Mouse (Mus musculus) hindbrain, embryonic 12.5 days (tissue): ENCODE measurements at regions not wholly inside any gene's neighbourhood (a gene's known extent, or its start where the extent isn't known, plus 50 kb on each side); places are given as distances from the start of the nearest gene placed in this dataset.

ENCODE experiments used
- ATAC-seq: fragments of 200-750 bp; cut with Nextera tagmentation; 2 replicates; pipeline ENCODE4 v1.8.0; 2017; ENCODE audit warnings: moderate TSS enrichment; ENCODE audit not compliant: low FRiP score
- H3K27ac ChIP-seq: fragments of 300-500 bp; sonication (generic); 2 replicates; pipeline ENCODE4 v1.5.1; 2016; ENCODE audit warnings: mild to moderate bottlenecking
- H3K27me3 ChIP-seq: fragments of 300-500 bp; sonication (generic); 2 replicates; pipeline ENCODE4 v1.6.1; 2016; ENCODE audit warnings: mild to moderate bottlenecking
- H3K36me3 ChIP-seq: fragments of 300-500 bp; sonication (generic); 2 replicates; pipeline ENCODE4 v1.6.1; 2016; ENCODE audit warnings: mild to moderate bottlenecking
- H3K4me1 ChIP-seq: fragments of 300-500 bp; sonication (generic); 2 replicates; pipeline ENCODE4 v1.6.1; 2016
- H3K4me2 ChIP-seq: fragments of 300-500 bp; sonication (generic); replicated peaks from 2 replicates; pipeline ENCODE4 v1.6.1; 2016; ENCODE audit warnings: mild to moderate bottlenecking
- H3K4me3 ChIP-seq: fragments of 300-500 bp; sonication (generic); 2 replicates; pipeline ENCODE4 v1.5.1; 2016; ENCODE audit warnings: mild to moderate bottlenecking
- H3K9ac ChIP-seq: fragments of 300-500 bp; sonication (generic); 2 replicates; pipeline ENCODE4 v1.6.1; 2016; ENCODE audit warnings: mild to moderate bottlenecking, moderate library complexity
- H3K9me3 ChIP-seq: fragments of 300-500 bp; sonication (generic); replicated peaks from 2 replicates; pipeline ENCODE4 v1.6.1; 2016; ENCODE audit warnings: mild to moderate bottlenecking
- WGBS: fragments of 180-500 bp; shearing (Covaris S2); methylation state at CpG from one replicate; pipeline ENCODE4 v1.1.7; 2016; 5-methylcytosine and 5-hydroxymethylcytosine counted together

DNA sequence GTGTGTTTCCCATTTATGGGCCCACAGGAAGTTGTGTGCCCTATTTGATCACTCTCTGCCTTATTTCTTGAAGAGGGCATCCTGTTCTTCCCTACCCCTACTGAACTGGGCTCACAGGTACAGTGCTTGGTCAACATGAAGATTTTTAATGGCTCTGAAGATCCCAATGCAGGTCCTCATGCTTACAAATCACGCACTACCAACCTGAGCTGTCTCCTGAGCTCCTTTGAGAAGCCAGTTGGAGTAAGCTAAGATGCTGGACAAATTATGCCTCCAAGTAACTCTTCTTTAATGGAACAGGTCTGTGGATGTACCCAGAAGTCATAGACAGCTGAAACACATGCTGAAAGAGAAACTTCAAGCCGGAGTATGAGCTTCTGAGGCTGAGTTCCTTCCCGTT lies 2889.0 kb upstream of the Gm7489 start:
- 89% methylated on average over 3 of the region's 3 CpGs for whole genome bisulfite sequencing
- no peak overlapping the region for H3K4me2 ChIP-seq
- H3K4me3 ChIP-seq = no peak overlapping the region
- H3K27me3 ChIP-seq = no peaks in the 10 kb centered on the region
- H3K4me1 ChIP-seq = no peaks in the 10 kb centered on the region
- H3K36me3 ChIP-seq = no peaks in the 10 kb centered on the region
- no peaks in the 10 kb centered on the region for H3K9me3 ChIP-seq
- no peak for ATAC-seq
- H3K9ac ChIP-seq = no peak overlapping the region
- H3K27ac ChIP-seq = no peak overlapping the region

DNA sequence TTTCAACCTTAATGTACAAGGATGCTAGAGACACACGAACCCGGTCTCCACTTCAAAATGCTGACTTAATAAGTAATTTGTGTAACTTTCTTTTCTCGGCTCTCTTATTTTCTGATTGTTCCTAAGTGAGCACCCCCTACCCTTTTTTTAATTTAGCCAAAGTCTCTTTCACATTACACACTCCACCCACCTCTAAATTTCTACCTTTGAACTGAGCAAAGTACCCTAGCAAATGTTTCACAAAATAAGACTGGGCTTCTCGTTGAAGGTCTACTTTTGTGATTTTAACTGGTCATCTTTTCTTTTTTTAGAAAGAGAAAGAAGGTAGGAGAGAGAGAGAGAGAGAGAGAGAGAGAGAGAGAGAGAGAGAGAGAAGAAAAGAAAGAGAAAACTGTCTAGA lies 2888.4 kb upstream of the Gm7489 start:
- Histone ChIP-seq H3K4me1 (no peaks in the 10 kb centered on the region), H3K9me3 (no peaks in the 10 kb centered on the region), H3K4me3 (no peak overlapping the region), H3K27me3 (no peaks in the 10 kb centered on the region), H3K27ac (no peak overlapping the region), H3K9ac (no peak overlapping the region), H3K4me2 (no peak overlapping the region), H3K36me3 (no peaks in the 10 kb centered on the region)
- WGBS = 90% methylated on average over 4 of the region's 4 CpGs
- ATAC-seq = no peak

DNA sequence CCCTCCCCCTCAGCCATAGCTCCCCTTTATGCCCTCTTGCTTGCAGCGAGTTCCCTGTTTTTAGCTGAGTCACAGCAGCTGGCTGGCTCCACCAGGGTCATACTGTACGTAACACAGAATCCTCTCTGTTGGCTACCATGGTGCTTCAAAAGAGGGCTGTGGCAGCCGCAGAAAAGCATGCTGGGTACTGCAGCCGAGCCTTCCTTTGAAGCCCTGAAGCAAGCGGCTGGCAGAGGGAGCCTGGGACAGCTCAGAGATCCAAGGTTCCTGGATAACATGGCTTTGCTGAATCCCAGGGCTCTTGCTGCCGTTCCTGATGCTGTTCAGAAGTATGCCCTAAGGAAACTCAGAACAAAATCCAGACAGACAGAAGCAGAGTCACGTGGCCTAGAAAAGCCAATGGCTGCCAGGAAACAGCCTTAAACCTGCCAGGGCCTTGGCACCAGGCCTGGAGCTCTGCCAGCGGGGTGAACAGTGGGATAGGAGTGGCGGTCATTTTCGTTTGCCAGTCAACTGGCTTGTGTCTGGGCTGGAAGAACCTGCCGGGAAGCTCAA lies 2887.4 kb upstream of the Gm7489 start:
- Histone ChIP-seq H3K9ac (no peak overlapping the region), H3K27ac (no peak overlapping the region), H3K27me3 (no peaks in the 10 kb centered on the region), H3K4me1 (no peaks in the 10 kb centered on the region), H3K9me3 (no peaks in the 10 kb centered on the region), H3K4me2 (no peak overlapping the region), H3K36me3 (no peaks in the 10 kb centered on the region), H3K4me3 (no peak overlapping the region)
- peak; percentile 61; the same call in 1 of the 2 replicates for ATAC-seq
- WGBS = 71% methylated on average over 11 of the region's 11 CpGs

DNA sequence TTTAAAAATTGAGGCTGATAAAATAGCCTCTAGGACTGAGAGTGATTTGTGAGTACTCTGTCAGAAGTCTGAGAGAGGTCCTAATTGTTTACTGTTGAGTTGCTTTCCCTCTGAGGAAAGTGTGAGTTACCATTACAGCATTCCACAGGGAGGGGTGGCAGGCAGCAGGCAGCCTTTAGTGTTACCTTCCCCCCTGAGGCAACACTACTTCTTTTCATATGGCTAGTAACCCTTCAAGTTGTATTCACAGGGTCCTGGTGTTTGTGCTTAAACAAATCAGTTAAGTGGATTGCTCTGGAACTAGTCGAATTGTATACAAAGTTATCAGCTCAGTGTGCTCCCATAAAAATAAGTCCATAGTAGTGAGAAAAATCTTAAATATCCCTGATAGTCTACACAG lies 2845.7 kb upstream of the Gm7489 start:
- Histone ChIP-seq H3K4me1 (no peaks in the 10 kb centered on the region), H3K4me3 (no peak overlapping the region), H3K9me3 (no peaks in the 10 kb centered on the region), H3K4me2 (no peak overlapping the region), H3K27me3 (no peaks in the 10 kb centered on the region), H3K36me3 (no peaks in the 10 kb centered on the region), H3K27ac (no peak overlapping the region), H3K9ac (no peak overlapping the region)
- no peak for ATAC-seq
- 11% methylated on average over 1 of the region's 1 CpGs for WGBS

DNA sequence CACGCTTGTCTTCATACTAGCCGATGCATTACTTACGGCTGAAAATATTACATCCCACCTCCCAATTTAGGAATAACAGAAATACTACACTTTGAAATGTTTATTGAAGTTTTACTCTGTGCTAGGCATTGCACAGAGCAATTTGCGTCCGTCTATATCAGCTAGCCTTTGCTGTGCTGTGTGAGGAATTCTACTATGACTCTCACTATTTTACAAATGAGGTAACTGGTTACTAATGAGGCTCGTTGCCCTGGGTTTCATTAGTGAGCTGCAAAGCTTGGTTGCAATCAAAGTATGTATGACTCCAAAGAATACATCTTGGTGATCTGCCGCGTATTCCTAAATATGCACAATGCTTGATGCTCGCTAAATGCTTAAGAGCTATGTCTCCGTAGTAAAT lies 2814.2 kb upstream of the Gm7489 start:
- no peak overlapping the region for H3K4me2 ChIP-seq
- no peak overlapping the region for H3K9ac ChIP-seq
- H3K36me3 ChIP-seq = no peaks in the 10 kb centered on the region
- no peaks in the 10 kb centered on the region for H3K27me3 ChIP-seq
- no peak overlapping the region for H3K27ac ChIP-seq
- H3K9me3 ChIP-seq = no peaks in the 10 kb centered on the region
- ATAC-seq = no peak
- H3K4me3 ChIP-seq = no peak overlapping the region
- 64% methylated on average over 10 of the region's 10 CpGs for WGBS
- H3K4me1 ChIP-seq = no peaks in the 10 kb centered on the region

DNA sequence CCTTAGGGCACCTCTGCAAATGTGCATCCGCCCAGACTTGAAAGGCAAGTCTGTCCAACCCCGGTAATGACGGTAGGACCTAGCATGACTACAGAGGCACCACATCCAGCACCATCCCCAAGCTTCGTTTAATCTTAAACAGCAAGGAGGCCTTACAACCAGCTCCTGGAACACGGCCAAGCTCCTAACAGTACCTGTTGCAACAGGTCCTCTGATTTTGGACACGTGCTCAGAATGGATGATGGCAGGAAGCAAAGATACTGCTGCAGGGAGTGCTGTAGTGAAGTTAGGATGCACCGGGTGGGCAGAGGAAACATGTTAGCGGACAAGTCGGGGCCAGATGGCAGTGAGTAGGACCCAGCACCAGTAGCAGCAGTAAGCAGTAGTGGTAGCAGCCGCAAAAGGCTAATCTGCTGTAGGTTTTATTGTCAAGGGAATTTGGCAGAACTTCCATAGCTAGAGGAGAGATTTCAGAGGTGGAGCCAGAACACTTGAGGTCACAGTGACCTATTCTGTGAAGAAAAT lies 2813.5 kb upstream of the Gm7489 start:
- H3K4me3 ChIP-seq = no peak overlapping the region
- H3K27ac ChIP-seq = no peak overlapping the region
- no peak overlapping the region for H3K9ac ChIP-seq
- no peak overlapping the region for H3K4me2 ChIP-seq
- no peaks in the 10 kb centered on the region for H3K9me3 ChIP-seq
- 73% methylated on average over 10 of the region's 10 CpGs for WGBS
- H3K4me1 ChIP-seq = no peaks in the 10 kb centered on the region
- H3K27me3 ChIP-seq = no peaks in the 10 kb centered on the region
- no peak; the same call in 1 of the 2 replicates for ATAC-seq
- no peaks in the 10 kb centered on the region for H3K36me3 ChIP-seq

DNA sequence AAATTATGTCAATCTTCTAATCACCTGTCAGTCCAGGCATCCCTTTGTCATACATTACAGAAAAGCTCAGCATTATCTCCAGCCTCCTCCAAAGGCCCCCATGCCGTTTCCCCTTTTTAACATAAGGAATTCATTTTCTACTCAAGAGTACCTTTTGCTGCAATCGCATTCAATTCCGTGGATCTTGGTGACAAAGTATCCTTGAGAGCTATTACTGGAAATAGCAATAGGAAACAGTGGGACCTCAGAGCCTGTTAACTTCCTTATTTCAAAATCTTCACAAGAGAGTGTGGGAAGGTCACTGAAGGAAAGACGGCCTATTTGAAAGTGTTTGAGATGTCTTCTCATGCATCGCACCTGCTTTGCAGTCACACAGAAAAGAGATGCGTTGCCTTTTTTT lies 2811.0 kb upstream of the Gm7489 start:
- no peaks in the 10 kb centered on the region for H3K36me3 ChIP-seq
- no peaks in the 10 kb centered on the region for H3K9me3 ChIP-seq
- no peak overlapping the region for H3K4me2 ChIP-seq
- no peak overlapping the region for H3K27ac ChIP-seq
- H3K27me3 ChIP-seq = no peaks in the 10 kb centered on the region
- H3K4me3 ChIP-seq = no peak overlapping the region
- no peak for ATAC-seq
- no peak overlapping the region for H3K9ac ChIP-seq
- 78% methylated on average over 6 of the region's 6 CpGs for WGBS
- no peaks in the 10 kb centered on the region for H3K4me1 ChIP-seq

DNA sequence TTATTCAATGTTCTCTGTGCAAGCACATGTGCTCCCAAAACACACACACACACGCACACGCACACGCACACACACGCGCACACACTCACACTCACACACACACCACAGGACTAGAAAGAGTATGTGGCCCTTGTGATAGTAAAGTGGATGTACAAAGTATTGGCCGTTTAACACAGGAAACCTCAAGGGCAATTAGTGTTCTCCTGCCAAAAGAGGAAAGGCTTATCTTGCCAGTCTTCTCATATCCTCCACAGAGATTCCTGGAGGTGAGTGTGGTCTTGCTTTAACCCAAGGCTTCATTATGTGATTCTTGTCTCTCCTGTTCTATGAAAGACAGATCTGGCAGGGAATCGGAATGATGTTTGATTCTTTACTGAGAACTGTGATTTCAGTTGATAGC lies 2810.5 kb upstream of the Gm7489 start:
- Histone ChIP-seq H3K4me3 (no peak overlapping the region), H3K9me3 (no peaks in the 10 kb centered on the region), H3K36me3 (no peaks in the 10 kb centered on the region), H3K4me1 (no peaks in the 10 kb centered on the region), H3K27me3 (no peaks in the 10 kb centered on the region), H3K9ac (no peak overlapping the region), H3K4me2 (no peak overlapping the region), H3K27ac (no peak overlapping the region)
- ATAC-seq = no peak
- 88% methylated on average over 7 of the region's 7 CpGs for WGBS

DNA sequence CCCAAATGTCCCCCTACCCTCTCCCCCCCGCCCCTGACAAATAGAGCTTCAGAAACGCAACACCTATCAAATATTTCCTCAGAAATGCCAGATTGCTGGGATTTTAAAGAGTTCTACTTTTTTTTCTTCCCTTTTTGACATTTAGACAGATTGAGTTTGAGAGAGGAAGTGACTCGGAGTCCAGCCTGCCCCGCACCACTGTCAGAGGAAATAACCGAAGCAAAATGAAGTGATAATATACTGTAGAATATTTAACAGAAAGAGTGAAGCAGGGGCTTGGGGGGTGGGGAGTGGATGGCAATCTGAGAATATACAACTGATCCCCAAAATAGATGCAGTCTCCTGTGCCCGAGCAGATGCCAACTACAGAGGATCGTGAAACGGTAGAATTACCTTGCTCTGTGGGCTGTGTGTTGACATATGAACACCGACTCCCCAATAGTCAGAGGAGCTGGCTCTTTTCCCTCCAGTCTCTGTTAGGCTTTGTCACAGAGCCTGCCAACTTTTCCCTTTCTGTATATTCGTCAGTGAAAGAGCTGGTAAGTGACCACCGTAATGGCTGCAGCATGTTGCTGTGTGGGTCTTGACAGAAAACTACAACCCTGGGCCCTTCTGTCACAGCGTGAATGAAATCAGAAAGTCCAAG lies 2800.9 kb upstream of the Gm7489 start:
- no peak for ATAC-seq
- Histone ChIP-seq H3K9me3 (no peaks in the 10 kb centered on the region), H3K36me3 (no peaks in the 10 kb centered on the region), H3K27ac (no peak overlapping the region), H3K9ac (no peak overlapping the region), H3K4me1 (no peaks in the 10 kb centered on the region), H3K4me2 (no peak overlapping the region), H3K27me3 (no peaks in the 10 kb centered on the region), H3K4me3 (no peak overlapping the region)
- 69% methylated on average over 12 of the region's 12 CpGs for WGBS

DNA sequence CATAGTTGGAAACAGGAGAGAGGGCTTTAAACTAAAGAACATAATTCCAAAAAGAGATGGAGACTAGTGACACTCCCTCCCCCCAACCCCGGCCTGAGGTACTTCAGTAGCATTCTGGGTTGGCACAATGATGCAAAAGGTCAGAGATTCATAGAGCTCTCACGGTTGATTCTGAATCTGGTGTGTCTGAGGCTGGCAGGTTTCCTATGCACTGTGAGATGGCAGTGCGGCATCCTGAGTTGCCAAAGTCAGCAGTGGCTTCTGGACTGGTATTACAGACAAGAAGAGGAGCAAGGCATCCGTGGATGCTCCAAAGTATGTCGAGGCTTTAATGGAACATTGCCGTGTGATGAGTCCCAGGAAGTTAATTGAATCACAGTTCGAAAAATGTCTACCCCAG lies 2791.8 kb upstream of the Gm7489 start:
- Histone ChIP-seq H3K4me2 (no peak overlapping the region), H3K4me1 (no peaks in the 10 kb centered on the region), H3K9ac (no peak overlapping the region), H3K27me3 (no peaks in the 10 kb centered on the region), H3K4me3 (no peak overlapping the region), H3K36me3 (no peaks in the 10 kb centered on the region), H3K9me3 (no peaks in the 10 kb centered on the region), H3K27ac (no peak overlapping the region)
- ATAC-seq = no peak
- 82% methylated on average over 7 of the region's 7 CpGs for WGBS

DNA sequence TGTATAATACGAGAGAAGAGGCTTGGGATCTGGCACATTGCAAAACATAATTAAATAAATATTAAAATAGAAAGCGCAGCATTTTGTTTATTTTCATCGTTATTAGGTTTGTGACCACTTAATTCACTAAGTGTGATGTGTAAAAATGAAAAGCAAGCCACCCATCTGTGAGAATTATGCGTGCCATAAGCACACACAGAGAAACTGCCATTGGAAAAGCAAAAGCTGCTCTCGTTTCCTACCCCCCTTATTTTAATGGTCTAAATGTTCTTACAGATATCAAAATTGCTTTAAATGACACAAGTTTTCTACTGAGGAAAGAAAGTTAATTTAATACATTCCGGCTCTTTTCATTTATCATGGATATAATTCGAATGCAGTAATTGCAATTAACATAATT lies 2780.8 kb upstream of the Gm7489 start:
- ATAC-seq = peak; percentile 19; the same call in 1 of the 2 replicates
- no peaks in the 10 kb centered on the region for H3K36me3 ChIP-seq
- H3K27me3 ChIP-seq = no peaks in the 10 kb centered on the region
- no peak overlapping the region for H3K9ac ChIP-seq
- 64% methylated on average over 7 of the region's 7 CpGs for WGBS
- H3K4me2 ChIP-seq = peak overlapping the region; percentile 50
- H3K9me3 ChIP-seq = no peaks in the 10 kb centered on the region
- H3K4me1 ChIP-seq = peaks cover 7% of the 10 kb centered on the region
- H3K4me3 ChIP-seq = no peak overlapping the region
- no peak overlapping the region for H3K27ac ChIP-seq

DNA sequence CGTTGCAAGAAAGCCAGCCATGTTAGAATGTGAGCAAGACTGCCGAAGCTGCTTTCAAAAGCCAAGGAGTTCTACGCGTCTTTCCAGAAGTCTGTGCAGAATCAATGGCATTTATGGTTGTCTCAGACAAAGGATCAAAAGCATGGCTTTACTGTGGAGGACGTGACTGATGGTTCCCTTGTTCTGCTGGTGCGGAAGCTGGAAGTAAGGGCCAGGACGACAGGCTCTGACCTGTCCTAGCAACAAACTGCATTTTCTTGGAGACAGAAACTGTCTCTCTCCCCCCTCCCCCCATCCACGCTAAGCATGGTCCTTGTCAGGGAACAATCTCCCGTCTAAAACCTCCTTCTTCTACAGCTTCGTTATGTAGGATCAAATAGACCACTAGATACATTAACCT lies 2780.3 kb upstream of the Gm7489 start:
- WGBS = 19% methylated on average over 10 of the region's 10 CpGs
- H3K9ac ChIP-seq = no peak overlapping the region
- peak; percentile 73; the same call in 1 of the 2 replicates for ATAC-seq
- peak overlapping the region; percentile 50 for H3K4me2 ChIP-seq
- peak overlapping the region; percentile 14; the same call in 1 of the 2 replicates for H3K4me3 ChIP-seq
- no peaks in the 10 kb centered on the region for H3K27me3 ChIP-seq
- H3K27ac ChIP-seq = no peak overlapping the region
- H3K9me3 ChIP-seq = no peaks in the 10 kb centered on the region
- peaks cover 7% of the 10 kb centered on the region for H3K4me1 ChIP-seq
- no peaks in the 10 kb centered on the region for H3K36me3 ChIP-seq

DNA sequence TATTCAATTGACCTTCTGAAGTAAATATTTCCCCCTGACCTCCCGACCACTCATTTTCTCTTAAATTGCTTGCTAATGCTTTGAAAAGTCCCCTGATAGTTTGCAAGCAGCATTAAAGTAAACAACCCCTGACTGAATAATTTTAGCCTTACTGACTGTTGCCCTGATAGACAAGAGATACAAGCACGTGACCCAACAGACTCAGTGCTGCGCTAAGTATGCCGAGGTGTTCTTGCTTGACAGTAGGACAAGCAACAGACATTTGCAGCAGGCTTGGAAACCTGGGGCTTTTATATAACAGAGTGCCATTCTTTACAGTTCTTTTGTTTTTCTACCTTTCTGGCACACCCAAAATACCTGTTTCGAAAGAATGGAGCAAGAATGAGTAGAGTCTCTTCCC lies 2779.9 kb upstream of the Gm7489 start:
- H3K9me3 ChIP-seq = no peaks in the 10 kb centered on the region
- peak; percentile 56; the same call in 1 of the 2 replicates for ATAC-seq
- H3K4me3 ChIP-seq = 0 out of 2 replicates have a peak overlapping the region, but pooled peaks have one; percentile 14
- H3K27me3 ChIP-seq = no peaks in the 10 kb centered on the region
- WGBS = 63% methylated on average over 5 of the region's 5 CpGs
- no peak overlapping the region for H3K27ac ChIP-seq
- H3K9ac ChIP-seq = no peak overlapping the region
- no peaks in the 10 kb centered on the region for H3K36me3 ChIP-seq
- peaks cover 7% of the 10 kb centered on the region for H3K4me1 ChIP-seq
- H3K4me2 ChIP-seq = peak overlapping the region; percentile 50
